Mouse (Mus musculus) layer of hippocampus, adult 8-10 months (tissue): ENCODE results near the gene Cdk14. TPM values are rescaled to one million over a fixed set of nuclear protein-coding genes. Genes with fewer than 3 reads are reported as not detected.
A peak's percentile ranks its signal among the peaks of the same experiment; 100 is the strongest.

ENCODE experiments used
- DNase-seq, 2 experiments: peaks; one replicate each; pipeline ENCODE4 v3.0.0; 2022; ENCODE audit warnings: low spot score in 2 of 2
- total RNA-seq, 4 experiments: library from RNA; stranded (reverse); gene quantifications; 2 replicates each; pipeline ENCODE4 v1.2.4; 2022

Cdk14 gene
- total RNA-seq, 4 experiments from 2014 or later = 243 to 267 (median 257) TPM

DNA sequence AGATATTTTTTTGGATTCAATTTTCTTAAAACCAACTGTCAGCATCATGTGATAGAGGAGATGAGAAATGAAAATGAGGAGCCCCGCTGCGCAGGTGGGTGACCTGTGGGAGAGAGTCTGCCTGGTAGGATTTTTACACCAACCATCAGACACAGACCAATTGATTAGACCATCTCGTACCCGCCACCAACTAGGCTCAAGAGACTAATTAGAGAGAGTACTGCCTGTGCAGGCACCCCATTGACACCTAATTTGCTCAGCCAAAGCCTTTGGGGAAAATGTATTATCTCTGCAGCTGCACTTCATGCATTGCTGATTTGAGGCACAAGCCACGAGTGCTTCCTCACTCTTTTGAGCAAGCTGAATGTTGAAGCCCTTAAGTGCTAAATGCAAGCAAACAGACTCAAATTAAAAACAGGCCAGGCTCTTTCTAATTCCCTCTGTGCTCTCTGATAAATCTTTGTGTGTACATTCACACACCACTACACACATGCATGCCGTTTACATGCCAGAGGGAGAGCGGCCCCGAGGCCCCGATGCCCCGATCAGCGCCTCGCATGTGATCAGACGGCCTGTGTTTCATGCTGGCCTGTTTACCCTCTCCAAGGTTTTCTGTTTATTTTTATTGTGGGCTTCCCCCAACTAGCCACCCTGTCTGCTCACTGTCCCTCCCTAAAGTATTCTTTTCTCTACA is 607.9 kb downstream of the Cdk14 start:
- no peak for DNase-seq

DNA sequence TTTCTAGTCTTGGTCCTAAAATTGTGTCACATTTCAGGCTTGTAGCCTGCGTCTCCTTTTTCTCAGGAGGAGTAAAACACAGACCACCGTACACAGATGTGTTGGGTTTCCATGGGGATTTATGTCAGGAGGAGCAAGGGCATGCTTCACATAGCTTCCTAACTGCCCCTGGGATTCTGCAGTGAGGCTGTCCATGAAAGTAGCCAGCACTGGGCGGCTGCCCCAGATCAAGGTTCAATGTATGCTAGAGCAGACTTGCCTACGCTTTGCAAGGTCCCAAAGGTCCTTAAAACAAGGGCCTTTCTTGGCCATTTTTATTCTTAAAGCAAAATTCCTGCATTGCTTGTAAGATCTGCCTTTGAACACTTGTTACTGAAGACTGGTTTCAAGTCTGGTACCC is 614.9 kb downstream of the Cdk14 start:
- DNase-seq = no peak

DNA sequence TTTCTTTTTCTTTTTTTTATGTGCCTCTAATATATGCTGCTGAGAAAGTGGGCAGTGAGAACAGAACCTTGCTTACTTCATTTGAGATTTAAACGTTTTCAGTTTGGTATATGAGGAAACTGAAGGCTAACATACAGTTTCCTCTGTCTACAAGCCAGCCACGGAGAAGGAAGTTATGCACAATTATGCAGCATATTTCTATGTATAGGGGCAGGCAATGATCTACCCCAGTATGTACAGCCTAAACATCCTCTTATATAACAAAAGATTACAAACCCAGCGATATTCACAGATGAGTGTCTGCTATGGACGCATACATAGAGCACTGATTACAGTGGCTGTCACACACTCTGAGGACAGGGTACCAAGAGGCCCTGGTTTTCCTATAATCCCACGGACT is 616.4 kb downstream of the Cdk14 start:
- DNase-seq = no peak

DNA sequence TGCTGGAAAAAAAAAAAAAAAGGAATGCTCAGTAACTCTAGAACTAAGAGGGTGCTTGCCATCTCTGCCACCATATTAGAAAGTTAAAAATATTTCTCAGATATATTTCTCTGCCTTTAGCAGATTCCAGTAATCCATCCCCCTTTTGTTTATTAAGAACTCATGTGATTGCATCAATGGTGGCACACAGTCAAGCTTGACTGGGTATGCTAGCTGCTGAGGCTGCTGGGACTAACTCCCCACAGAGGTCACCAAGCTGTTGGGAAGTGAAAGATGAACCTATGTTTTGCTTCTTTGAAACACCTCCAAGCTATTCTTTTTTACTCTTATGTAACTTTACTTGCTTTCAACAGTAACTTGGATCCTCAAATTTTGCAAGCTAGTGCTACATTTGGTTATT is 618.1 kb downstream of the Cdk14 start:
- DNase-seq = no peak

DNA sequence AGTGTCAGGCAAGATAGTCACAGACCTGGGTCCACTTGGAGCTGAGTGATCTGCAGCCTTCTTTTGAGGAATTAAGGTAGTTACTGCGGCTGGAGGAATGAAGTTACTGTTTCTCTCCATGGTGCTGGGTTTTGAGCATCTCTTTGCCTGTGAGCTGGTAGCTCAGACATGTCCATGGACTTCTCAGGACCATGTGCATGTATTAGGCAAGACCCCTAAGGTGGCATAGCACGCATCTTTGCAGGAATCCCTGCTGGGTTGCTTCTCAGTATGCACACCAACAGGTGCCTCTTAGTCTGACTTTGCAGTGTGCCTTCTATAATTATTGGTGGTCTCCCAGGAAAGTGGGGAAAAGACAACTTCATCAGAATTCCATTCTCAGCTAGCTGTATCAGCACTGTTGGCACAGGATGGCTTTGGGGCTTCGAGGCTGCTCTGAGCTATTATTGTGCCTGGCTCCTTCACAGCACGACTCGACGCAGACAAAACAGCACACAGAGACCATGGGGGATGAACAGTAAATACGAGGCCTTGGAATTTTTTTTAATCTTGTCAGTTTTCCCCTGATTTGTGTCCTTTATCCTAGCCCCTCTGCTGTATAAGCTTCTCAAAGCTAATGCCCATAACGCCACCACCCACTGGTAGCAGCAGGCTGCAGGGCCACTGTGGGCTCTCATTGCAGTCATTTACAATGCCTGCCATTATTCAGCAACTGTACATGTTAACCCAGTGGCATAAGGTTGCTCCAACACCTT is 618.8 kb downstream of the Cdk14 start:
- no peak for DNase-seq

DNA sequence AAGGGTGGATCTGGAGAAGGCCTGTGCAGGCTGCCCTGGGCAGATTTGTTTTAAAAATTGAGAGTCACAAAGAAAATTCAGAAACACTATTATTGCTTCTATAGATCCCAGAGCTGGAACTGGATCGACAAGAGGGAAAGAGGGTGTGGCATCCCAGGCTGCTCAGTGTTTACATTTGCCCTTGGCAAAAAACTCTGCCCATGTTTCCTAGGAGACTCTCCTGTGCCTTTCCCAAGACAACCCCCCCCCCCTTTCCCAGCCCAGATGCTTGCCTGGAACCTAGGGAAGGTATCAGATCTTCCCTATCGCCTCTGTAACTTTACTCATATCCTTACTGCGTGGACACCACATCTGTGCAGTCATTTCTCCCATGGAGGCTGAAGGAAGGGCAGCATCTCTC is 628.9 kb downstream of the Cdk14 start:
- DNase-seq = no peak

DNA sequence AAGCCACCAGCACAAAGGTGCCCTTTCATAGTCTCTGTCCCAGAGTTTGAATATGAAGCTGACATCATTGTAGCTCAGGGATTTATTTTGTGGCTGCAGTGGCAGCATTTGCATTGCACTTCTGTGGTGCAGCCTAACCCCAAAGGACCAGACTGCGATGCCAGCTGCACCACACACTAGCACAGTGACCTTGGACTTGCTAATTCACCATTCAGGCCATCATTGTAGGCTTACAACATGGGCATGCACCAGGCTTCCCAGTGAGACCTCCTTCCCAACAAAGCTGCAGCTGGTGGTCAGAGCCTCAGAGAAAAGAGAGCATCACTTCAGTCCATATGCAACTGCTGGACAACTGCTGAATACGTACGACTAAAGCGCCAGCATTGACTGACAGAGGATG is 629.8 kb downstream of the Cdk14 start:
- DNase-seq = no peak

DNA sequence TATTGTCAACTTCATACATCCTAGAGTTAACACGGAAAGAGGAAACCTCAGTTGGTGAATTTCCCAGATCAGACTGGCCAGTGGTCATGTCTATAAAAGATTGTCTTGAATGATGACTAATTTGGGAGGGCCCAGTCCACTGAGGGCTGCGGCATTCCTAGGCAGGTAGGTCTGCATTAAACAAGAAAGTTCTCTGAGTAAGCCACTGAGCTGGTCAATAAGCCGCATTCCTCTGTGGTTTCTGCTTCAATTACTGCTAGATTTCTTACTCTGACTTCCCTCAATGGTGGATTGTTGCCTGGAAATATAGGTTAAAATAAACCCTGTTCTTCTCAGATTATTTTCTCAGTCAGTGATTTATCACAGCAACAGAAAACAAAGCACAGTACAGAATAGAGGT is 631.6 kb downstream of the Cdk14 start:
- DNase-seq = no peak

DNA sequence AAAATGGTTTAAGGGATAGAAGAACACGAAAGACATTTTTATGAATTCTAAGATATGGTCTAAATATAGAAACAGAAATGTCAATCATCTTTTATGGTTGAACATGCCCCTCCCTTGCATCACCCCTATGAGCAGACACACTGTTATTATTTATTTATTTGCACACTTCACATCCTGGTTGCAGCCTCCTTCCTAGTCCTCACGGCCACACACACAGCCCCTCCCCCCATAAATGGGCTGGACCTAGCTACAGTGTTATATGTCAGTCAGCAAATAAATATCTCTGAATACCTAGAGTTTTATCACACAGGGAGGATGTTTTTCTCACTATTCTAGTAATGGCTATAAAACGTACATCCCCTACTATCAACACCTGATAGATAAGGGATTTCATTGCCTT is 633.3 kb downstream of the Cdk14 start:
- no peak for DNase-seq

DNA sequence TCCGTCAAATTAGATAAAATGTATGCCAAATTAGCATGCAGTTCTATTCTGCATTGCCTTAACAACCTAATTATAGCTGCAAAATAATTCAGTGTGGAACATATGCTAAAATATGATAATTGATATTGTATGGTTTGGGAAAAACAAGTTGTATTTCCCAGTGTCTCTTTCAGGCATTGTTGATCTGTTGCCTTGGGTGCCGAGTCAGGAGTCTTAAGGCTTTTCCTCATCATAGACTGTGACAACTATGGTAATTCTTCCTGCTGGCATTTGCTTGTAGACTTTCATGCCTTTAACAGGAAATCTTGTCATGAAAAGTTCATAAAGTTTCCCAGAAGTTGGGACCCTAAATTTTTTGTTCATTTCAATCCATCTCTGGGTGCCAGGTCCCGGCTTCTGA is 641.8 kb downstream of the Cdk14 start:
- DNase-seq = no peak

DNA sequence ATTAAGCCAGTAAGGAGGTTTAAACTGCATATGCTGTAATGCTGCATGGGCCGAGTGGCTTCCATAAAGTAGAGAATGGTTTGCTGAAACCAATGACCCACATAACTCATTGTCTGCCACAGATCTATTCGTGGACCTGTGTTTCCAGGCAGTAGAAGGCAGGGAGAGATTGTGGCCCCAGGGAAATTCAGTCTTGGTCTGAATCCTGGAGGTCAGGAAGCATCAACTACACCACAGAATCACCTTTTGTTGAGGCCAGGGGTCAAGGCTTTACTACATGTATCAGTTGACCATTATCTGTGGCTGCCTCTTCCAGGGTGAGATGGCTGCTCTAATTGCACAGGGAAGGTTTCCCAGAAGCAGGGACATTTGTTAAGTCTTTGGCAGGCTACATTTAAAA is 643.6 kb downstream of the Cdk14 start:
- no peak for DNase-seq

DNA sequence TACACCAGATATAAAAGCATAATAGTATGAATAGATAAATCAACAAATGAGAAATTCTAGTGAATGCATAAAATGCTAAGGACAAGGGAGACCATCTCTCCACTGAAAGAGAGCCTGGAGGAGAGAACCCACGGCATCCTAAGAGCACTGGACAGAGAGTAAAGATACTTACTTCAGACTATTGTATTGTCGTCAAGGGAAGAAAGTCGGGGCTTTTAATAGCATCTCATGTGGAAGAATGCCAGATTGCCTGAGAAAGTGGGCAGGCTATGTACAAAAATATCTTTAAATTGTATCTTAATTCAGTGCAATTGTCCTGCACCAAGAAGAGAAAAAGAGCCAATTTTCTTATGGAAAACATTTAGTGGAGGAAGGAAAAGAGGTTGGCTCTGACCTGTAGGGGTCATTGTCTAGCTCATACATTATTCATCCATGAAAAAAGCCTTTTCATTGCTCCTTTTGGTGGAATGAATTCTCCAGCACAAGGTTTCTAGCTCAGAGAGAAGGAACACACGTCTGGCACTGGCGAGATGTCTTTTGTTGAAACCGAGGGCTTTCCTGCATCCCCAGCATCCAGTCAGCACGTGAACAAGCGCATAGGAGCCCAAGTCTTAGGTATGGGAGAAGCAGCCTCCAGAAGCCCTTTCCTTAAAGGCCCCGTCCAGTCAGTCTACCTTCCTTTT is 646.9 kb downstream of the Cdk14 start:
- no peak for DNase-seq

DNA sequence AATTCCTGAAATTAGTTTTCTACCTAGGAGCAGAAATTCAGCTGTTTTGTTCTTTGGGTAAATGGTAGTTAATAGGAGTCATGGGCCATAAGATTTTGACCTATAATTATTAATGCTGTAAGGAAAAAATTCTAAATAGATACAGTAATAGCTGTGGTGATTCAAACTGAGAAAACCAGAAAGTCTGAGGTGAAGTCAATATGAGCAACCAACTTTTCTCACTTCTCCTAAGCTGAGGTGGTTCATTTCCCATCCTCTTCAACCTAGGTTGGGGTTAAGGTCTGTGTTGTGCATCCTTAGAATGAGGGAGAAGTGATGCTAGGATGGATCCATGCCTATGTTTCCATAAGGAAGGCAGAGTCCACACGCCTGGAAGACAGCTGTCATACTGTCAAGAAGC is 649.5 kb downstream of the Cdk14 start:
- DNase-seq = no peak

DNA sequence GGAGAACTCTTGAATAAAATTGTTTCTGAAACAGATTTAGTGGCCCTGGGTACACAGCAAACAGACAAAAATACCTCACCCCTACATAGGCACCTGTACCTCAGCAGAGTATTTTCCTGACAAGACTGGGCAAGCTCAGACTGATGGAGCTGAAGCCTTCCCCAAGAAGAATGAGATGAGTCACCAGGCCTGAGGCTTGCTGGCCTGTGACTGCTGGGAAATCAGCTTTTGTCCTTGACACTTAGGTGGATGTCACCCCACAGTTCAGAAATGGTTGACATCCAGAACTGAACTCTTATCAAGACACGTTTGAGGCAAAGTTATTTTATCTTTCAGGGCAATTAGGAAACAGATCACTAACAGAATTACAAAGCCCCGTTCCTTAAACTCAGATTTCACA is 652.2 kb downstream of the Cdk14 start:
- DNase-seq = no peak

DNA sequence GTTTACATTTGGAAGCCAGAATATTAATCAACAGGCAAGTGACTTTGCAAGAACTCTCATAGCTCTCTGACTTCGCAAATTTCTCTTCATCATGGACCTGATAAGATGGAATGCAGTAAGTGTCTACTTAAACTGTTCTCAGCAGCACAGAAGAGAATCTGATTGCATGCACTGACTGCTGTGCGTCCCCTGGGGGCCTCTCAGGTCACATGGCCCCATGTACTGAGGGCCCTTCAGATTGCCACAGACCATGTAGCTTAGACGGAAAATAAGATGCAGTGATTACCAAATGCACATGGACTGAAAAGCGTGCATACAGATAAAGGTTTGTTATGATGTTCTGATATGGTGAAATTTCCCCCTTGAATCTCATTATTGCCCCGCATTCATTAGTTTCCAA is 653.4 kb downstream of the Cdk14 start:
- DNase-seq = no peak

DNA sequence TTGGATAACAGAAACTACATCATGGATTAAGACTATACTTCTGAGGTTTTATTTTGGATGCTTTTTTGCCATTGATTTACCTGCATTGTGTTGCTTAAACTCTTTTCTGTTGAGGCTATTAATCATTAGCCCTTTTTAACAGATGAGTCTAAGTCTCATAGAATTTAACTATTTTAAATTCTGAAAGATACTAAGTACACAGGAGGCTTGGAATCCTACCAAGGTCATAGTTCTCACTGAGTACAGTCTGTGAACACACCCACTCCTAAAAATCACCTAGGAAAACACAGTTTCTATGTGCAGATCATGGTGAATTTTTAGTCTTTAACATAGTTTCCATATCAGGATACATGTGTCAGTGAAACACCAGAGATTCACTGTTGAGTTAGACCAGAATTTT is 658.2 kb downstream of the Cdk14 start:
- no peak for DNase-seq

DNA sequence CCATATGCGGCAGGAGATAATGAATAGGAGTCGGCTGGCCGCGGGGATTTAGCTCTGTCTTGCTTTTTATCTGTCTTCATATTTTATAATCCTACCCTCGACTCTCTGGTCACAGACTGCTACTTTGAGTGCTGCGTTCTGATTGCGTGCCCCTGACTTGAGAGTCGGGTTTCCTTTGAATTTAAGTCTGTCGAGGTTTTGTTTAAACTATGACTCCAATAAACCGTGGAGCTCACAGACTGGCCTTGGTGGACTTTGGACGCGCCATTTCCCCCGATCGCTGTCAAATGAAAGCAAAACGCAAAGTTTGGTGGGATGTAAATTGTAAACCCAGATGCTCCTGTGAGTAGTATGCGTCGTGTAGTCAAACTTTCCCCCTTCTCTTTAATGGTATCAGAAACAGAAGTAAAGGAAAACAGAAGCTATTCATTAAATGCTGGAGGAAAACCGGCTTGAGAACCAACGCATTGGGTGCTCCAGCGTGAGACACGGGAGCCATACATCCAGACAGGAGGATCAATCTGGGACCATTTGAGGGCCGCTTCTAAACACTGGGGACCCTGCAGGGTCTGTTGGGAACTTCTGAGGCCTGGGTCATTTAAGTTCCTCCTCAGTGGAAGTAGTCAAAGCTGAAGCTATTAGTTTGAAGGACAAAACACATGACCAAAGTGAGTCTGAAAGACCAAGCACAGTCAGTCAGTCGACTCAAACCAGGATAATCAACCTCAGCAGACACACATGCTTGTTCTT is 661.6 kb downstream of the Cdk14 start:
- DNase-seq = no peak

DNA sequence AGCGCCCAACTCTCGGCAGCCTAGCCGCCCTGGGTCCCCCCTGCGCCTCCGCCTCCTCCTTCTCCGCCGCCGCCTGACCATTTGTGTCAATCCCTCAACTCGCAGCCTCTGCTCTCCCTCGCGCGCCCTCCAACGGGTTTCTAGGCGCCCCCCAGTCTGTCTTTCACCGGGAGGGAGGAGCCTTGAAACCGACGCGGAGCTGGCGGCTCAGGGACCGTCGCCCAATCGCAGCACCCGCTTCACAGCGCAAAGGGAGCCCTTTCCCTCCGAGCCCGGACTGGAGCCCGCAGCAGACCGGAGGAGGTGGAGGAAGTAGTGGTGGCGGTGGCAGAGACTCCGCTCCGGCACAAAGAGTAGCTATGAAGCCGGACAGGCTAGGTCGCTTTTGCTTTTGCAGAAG is 662.2 kb downstream of the Cdk14 start, which contains the start of gene Fzd1:
Gene Fzd1, minus strand, starts transcription at position 134 of the 400 bp plus-strand sequence.
- peak; percentile 85 for DNase-seq

DNA sequence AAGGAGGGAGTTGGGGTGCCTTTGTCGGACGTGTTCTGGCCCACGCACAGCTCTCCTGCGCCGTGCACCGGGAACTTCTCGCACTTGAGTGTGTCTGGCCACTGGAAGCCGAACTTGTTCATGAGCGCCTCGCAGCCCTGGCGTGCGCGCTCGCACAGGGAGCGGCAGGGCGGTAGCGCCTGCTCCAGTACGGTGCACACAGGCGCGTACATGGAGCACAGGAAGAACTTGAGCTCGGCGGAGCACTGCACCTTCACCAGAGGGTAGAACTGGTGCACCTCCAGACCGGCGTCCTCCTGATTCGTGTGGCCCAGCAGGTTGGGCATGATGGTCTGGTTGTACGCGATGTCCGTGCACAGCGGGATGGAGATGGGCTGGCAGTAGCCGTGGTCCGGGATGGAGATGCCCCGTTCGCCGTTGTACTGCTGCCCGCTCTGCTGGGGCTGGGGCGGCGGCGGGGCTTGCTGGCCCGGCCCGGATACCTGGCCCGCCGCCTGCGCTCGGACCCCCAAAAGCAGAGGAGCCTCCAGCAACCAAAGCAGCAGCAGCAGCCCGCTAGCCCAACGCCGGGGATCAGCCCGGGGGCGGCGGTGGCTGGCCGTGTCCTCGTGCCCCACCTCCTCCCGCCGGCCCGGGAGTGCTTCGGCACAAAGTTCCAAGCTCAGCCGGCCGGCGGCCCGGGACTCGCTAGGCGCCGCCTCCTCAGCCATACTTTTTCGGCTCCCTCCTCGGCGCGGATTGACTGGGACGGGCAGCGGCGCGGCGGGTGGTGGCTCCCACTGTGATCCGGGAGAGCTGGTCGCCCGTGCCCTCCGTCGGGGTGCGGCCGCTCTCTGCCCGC is 663.0 kb downstream of the Cdk14 start:
- peak; percentile 15 to 43 for DNase-seq

DNA sequence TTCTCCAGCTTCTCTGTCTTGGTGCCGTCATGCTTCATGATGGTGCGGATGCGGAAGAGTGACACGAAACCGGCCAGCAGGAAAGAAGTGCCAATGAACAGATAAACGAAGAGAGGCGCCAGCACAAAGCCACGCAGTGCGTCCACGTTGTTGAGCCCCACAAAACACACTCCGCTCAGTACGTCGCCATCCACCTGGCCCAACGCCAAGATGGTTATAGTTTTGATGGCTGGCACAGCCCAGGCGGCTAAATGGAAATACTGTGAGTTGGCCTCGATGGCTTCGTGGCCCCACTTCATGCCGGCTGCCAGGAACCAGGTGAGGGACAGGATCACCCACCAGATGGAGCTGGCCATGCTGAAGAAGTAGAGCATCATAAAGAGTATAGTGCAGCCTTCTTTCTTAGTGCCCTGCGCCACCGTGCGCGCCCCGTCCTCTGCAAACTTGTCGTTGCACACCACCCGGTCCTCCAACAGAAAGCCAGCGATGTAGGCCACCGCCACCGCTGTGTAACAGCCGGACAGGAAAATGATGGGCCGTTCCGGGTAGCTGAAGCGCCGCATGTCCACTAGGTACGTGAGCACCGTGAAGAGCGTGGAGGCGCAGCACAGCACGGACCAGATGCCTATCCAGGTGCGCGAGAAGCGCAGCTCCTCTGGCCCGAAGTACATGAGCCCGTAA is 664.0 kb downstream of the Cdk14 start:
- DNase-seq = peak; percentile 10 to 17
